Mouse (Mus musculus) heart, adult 2 months (tissue): Measurements from ENCODE around the gene Tcte1. TPM values are rescaled to one million over a fixed set of nuclear protein-coding genes. Genes with fewer than 3 reads are reported as not detected.

Experiments used
- DNase-seq, 2 experiments: peaks; one replicate each; pipeline ENCODE4 v3.0.0; 2021
- H3K27ac ChIP-seq: fragments of 200-600 bp; 2 replicates; pipeline ENCODE4 v1.8.1; 2022
- H3K27me3 ChIP-seq: fragments of 200-500 bp; 2 replicates; pipeline ENCODE4 v1.6.1; 2012; ENCODE audit warnings: mild to moderate bottlenecking, low read length, inconsistent platforms, mixed read lengths; ENCODE audit not compliant: control insufficient read depth, insufficient read depth
- H3K36me3 ChIP-seq: fragments of 200-500 bp; 2 replicates; pipeline ENCODE4 v1.6.1; 2012; ENCODE audit warnings: low read length, inconsistent platforms; ENCODE audit not compliant: control insufficient read depth, insufficient read depth
- H3K4me1 ChIP-seq: fragments of 200-500 bp; 2 replicates; pipeline ENCODE4 v1.6.1; 2011; ENCODE audit warnings: low read length; ENCODE audit not compliant: control insufficient read depth, insufficient read depth
- H3K4me3 ChIP-seq: fragments of 200-600 bp; 2 replicates; pipeline ENCODE4 v1.8.1; 2022
- H3K79me2 ChIP-seq: fragments of 200-500 bp; replicated peaks from 2 replicates; pipeline ENCODE4 v1.6.1; 2012; ENCODE audit warnings: mild to moderate bottlenecking, inconsistent platforms, low read length, moderate library complexity, mixed read lengths; ENCODE audit not compliant: control insufficient read depth, insufficient read depth
- H3K9ac ChIP-seq: fragments of 200-500 bp; 2 replicates; pipeline ENCODE4 v1.6.1; 2012; ENCODE audit warnings: low read depth, mild to moderate bottlenecking, control low read depth, inconsistent platforms, low read length, mixed read lengths
- CTCF ChIP-seq: fragments of 200-600 bp; IDR thresholded peaks from 2 replicates; pipeline ENCODE4 v1.8.1; 2022; ENCODE audit warnings: antibody characterized with exemption, mild to moderate bottlenecking, moderate library complexity
- EP300 ChIP-seq: fragments of 200-500 bp; IDR thresholded peaks from 2 replicates; pipeline ENCODE4 v1.6.1; 2011; ENCODE audit warnings: low read depth, low read length, control low read depth; ENCODE audit not compliant: insufficient read depth
- POLR2A ChIP-seq: fragments of 200-500 bp; IDR thresholded peaks from 2 replicates; pipeline ENCODE4 v1.6.1; 2011; ENCODE audit warnings: mild to moderate bottlenecking, low read depth, low read length, control low read depth; ENCODE audit not compliant: insufficient read depth
- WGBS: fragments of 180-500 bp; shearing (Covaris S2); methylation state at CpG from one replicate; pipeline ENCODE4 v1.1.7; 2018; 5-methylcytosine and 5-hydroxymethylcytosine counted together
- intact Hi-C: fragments of 180-260 bp; cut with DNase I; formaldehyde crosslinking; loops from one replicate; pipeline ENCODE4 v1.15.1; 2025
- polyA plus RNA-seq: library from polyadenylated mRNA; depleted of rRNA; stranded (reverse); fragments of >200 nt; gene quantifications from 2 replicates; pipeline ENCODE4 v1.2.3, GENCODE M21; 2012
- total RNA-seq, 2 experiments: library from RNA; stranded (reverse); gene quantifications; 2 replicates each; pipeline ENCODE4 v1.2.3; 2021

Tcte1 gene
- total and polyA plus RNA-seq, 3 experiments = 0.90 TPM; not detected in 2

- peak; percentile 88 for DNase-seq
- peak overlapping the region; percentile 9; the same call in 1 of the 2 replicates for H3K4me3 ChIP-seq
- H3K9ac ChIP-seq = peak overlapping the region; percentile 51
- peaks cover 27% of the 10 kb centered on the region for H3K4me1 ChIP-seq
- H3K27ac ChIP-seq = peak overlapping the region; percentile 90
- H3K36me3 ChIP-seq = peaks cover 11% of the 10 kb centered on the region; the same call in 1 of the 2 replicates
- no peaks in the 10 kb centered on the region for H3K27me3 ChIP-seq
- 6% methylated on average over 14 of the region's 14 CpGs for WGBS
- H3K79me2 ChIP-seq = no peaks in the 10 kb centered on the region
- intact Hi-C loops = loop anchor here (1.0 to 10.0 kb wide), 6 partner anchors 11 to 570 kb away; partner anchors contain the start of genes Mad2l1bp and Slc29a1
- TF ChIP-seq CTCF = no peak; the same call in 1 of the 2 replicates
- peak; percentile 39; the same call in 1 of the 2 replicates for TF ChIP-seq EP300
- peak; percentile 69 for TF ChIP-seq POLR2A
These were observed 61.9 kb downstream of the Tcte1 start for GRCm38 (mm10) chr17:45584939-45585678.

- TF ChIP-seq EP300 = 0 out of 2 replicates have a peak, but pooled peaks have one; percentile 8
- no peak for TF ChIP-seq POLR2A
- intact Hi-C loops = loop anchor here (2.0 to 10.0 kb wide), 4 partner anchors 13 to 569 kb away; partner anchors contain the start of genes Mad2l1bp and Slc29a1
- Histone ChIP-seq H3K4me1 (peaks cover 27% of the 10 kb centered on the region), H3K27ac (peak overlapping the region; percentile 90), H3K79me2 (no peaks in the 10 kb centered on the region), H3K36me3 (peaks cover 11% of the 10 kb centered on the region; the same call in 1 of the 2 replicates), H3K9ac (peak overlapping the region; percentile 51), H3K27me3 (no peaks in the 10 kb centered on the region), H3K4me3 (peak overlapping the region; percentile 9; the same call in 1 of the 2 replicates)
- peak in 1 of 2 experiments; percentile 37 for DNase-seq
- WGBS = 55% methylated on average over 23 of the region's 23 CpGs
These were observed 62.7 kb downstream of the Tcte1 start for GRCm38 (mm10) chr17:45585725-45586448.

- H3K27me3 ChIP-seq = no peaks in the 10 kb centered on the region
- peak in 1 of 2 experiments; percentile 45 for DNase-seq
- no peak for TF ChIP-seq EP300
- no peak for TF ChIP-seq POLR2A
- TF ChIP-seq CTCF = peak; percentile 61
- intact Hi-C loops = loop anchor here (10.0 kb wide), 2 partner anchors 298 to 568 kb away; partner anchors contain the start of gene Mad2l1bp
- peaks cover 11% of the 10 kb centered on the region; the same call in 1 of the 2 replicates for H3K36me3 ChIP-seq
- WGBS = 100% methylated on average over 3 of the region's 3 CpGs
- no peak overlapping the region for H3K4me3 ChIP-seq
- peaks cover 29% of the 10 kb centered on the region for H3K4me1 ChIP-seq
- H3K27ac ChIP-seq = peak overlapping the region; percentile 90; the same call in 1 of the 2 replicates
- H3K9ac ChIP-seq = no peak overlapping the region
- no peaks in the 10 kb centered on the region for H3K79me2 ChIP-seq
These were observed 63.2 kb downstream of the Tcte1 start for GRCm38 (mm10) chr17:45586449-45586837.

GRCm38 (mm10) chr17:45588370-45588769, 65.1 kb downstream of the Tcte1 start:
- Histone ChIP-seq H3K4me1 (peaks cover 35% of the 10 kb centered on the region), H3K4me3 (no peak overlapping the region), H3K79me2 (no peaks in the 10 kb centered on the region), H3K27ac (no peak overlapping the region), H3K27me3 (no peaks in the 10 kb centered on the region), H3K9ac (no peak overlapping the region), H3K36me3 (peaks cover 11% of the 10 kb centered on the region; the same call in 1 of the 2 replicates)
- TF ChIP-seq POLR2A (no peak), CTCF (no peak), EP300 (no peak)
- 86% methylated on average over 7 of the region's 7 CpGs for WGBS
- intact Hi-C loops = loop anchor here (10.0 kb wide), 2 partner anchors 296 to 566 kb away; partner anchors contain the start of gene Mad2l1bp
- no peak for DNase-seq

GRCm38 (mm10) chr17:45589236-45589635, 66.0 kb downstream of the Tcte1 start:
- intact Hi-C loops = loop anchor here (10.0 kb wide), 2 partner anchors 296 to 566 kb away; partner anchors contain the start of gene Mad2l1bp
- no peak overlapping the region for H3K4me3 ChIP-seq
- no peak for DNase-seq
- no peak for TF ChIP-seq EP300
- no peak for TF ChIP-seq CTCF
- TF ChIP-seq POLR2A = no peak
- H3K4me1 ChIP-seq = peaks cover 36% of the 10 kb centered on the region
- H3K9ac ChIP-seq = no peak overlapping the region
- H3K27me3 ChIP-seq = no peaks in the 10 kb centered on the region
- H3K36me3 ChIP-seq = peaks cover 7% of the 10 kb centered on the region; the same call in 1 of the 2 replicates
- no peaks in the 10 kb centered on the region for H3K79me2 ChIP-seq
- WGBS = 93% methylated on average over 7 of the region's 7 CpGs
- H3K27ac ChIP-seq = no peak overlapping the region
